Mouse (Mus musculus) v-Abl transformed pro-B cells (cell line): ENCODE measurements around the gene Myg1.
"Not testable (repeated sequence)": the region's sequence is repeated elsewhere in the genome, so short reads cannot be mapped to it uniquely, and the experiment has no call there.

Experiments
- in situ Hi-C, 2 experiments: fragments of 400-800 bp; cut with MboI; formaldehyde crosslinking; loops; one replicate each; pipeline ENCODE4 v1.15.1; 2025; ENCODE audit not compliant: unreplicated experiment in 2 of 2

The Myg1 gene

DNA sequence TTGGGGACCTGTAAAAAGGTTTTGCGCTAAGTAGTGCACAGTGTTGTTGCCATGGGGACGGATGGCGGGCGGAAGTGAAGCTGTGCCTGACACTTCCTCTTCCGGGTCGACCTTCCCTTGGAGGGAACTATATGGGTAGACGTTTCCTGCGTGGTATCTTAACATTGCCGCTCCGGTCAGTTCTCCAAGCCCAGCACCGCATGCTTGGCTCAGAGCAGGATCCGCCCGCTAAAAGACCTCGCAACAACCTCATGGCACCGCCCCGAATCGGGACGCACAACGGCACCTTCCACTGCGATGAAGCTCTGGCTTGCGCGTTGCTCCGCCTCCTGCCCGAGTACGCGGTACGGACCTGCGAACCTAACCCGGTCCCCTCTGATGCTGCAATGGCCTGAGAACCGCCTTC lies at the start of gene Myg1:
Gene Myg1, plus strand, starts transcription at position 100 of the 406 bp plus-strand sequence.
- in situ Hi-C loops = loop anchor here in 1 of 2 experiments (5.0 kb wide), 1 partner anchor 39 kb away; no protein-coding TSS in a partner anchor

- in situ Hi-C loops = loop anchor here in 1 of 2 experiments (5.0 to 10.0 kb wide), 3 partner anchors 35 to 162 kb away; partner anchors contain the start of gene Amhr2
These were observed 48.8 kb upstream of the Myg1 start for GRCm38 (mm10) chr15:102282463-102283292.

DNA sequence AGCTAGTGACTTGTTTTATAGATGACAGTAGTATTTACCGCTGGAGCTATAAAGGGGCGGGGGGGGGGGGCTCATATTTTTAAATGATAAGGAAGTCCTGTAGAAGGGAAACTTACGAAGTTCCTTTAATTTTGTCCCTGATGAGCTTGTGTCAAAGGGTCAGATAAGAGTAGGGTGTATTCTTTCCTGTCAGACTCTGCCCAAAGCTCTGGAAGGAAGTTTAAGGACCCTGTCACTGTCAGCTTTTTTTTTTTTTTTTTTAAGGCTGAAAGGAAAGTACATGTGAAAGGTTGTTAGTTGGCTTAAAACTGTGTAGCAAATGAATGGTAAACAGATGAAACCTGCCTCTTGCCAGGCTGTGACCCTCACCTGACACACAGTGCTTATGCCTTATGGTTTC lies 47.9 kb upstream of the Myg1 start:
- in situ Hi-C loops = loop anchor here in 1 of 2 experiments (5.0 to 10.0 kb wide), 3 partner anchors 34 to 161 kb away; partner anchors contain the start of gene Amhr2

- in situ Hi-C loops = loop anchor here (5.0 to 10.0 kb wide), 3 partner anchors 90 to 157 kb away; partner anchors contain the start of gene Amhr2 (in 1 of the 2)
These were observed 44.1 kb upstream of the Myg1 start for GRCm38 (mm10) chr15:102287395-102287794.

DNA sequence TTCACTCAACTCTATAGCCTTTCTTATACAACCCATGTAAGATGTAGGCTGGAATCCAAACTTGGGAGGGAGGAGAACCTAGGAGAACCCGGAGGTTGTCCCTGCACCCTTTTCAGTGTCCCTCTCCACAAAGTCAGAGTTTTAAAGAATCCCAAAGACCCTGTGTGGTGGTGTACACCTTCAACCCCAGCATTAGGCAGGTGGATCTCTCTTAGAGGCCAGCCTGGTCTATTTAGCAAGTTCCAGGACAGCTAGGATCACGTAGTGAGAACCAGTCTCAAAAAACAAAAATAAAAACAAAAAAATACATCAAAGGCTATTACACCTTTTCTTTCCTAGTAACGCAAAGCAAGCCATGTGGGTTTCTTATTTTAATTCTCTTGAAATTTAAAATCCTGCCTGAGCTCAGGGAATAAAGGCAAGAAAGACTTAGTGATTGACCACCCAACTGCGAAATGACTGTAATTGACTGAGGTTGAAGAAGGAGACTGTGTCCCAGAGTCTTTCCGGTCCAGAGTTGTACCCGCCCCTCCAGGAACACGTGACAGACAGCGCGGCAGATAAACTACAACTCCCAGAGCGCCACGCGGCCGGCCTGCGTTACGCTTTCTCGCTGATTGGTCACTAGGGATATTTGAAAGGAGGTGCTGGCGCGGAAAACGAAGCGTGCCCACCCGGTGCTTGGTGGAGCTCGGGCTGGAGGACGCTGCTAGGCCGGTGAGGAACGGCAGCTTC lies 35.7 kb upstream of the Myg1 start, which contains the start of gene Espl1:
Gene Espl1, plus strand, starts transcription at position 634 of the 735 bp plus-strand sequence.
- in situ Hi-C loops = no loop called here

DNA sequence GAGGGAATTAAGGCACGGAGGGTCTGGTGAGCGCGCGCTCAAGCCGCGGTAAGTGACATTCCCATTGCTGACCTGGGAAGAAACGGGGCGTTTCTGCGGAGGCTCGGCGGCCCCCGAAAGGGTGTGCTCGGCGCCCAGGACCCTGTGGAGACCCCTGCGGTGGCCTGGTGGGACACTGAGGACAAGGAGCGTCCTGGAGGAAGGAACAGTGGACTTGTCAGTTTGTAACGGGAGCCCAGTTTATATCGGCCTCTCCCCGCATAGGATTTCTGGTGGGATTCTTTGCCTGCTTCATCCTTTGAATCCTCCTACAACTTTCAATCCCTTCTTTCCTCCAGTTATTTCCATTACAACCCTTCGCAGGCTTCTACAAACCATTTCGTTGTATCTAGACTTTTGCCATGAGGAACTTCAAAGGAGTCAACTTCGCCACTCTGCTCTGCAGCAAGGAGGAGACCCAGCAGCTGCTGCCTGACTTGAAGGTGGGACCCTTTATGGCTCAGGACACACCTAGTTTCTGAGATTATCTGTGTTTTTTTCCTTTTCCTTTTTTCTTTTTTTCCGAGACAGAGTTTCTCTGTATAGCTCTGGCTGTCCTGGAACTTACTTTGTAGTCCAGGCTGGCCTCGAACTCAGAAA lies 35.0 kb upstream of the Myg1 start:
- in situ Hi-C loops = no loop called here

DNA sequence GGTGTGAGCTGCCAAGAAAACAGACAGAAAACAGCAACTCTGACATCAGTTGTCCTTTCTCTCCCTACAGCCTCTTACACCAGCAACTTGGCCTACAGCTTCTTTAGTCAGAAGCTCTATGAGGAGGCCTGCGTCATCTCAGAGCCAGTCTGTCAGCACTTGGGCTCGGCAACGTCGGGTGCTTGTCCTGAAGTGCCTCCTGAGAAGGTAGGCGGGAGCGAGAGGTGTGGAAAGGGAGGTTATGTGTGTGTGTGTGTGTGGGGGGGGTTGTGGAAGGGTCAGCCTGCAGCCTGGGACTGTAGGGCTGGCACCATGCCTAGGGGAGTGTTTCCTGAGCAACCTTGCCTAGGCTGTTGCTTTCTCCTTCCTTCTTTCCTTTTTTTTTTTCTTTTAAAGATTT lies 29.0 kb upstream of the Myg1 start:
- in situ Hi-C loops = no loop called here

DNA sequence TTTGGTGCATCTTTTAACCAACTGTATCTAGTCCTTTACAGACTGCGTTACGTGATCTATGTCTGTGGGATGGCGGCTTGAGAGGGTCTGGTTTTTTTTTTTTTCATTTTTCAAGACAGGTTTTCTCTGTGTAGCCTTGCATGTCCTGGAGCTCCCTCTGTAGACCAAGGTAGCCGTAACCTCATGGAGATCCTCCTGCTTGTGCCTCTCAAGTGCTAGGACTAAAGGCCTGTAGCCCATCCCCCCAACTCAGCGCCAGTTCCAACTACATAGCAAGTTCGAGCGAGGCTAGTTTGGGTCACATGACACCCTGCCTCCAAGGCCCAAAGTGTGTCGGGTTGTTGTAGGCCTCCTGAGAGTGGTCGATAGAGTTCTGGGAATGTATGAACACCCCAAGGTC lies 22.8 kb upstream of the Myg1 start:
- in situ Hi-C loops = no loop called here

DNA sequence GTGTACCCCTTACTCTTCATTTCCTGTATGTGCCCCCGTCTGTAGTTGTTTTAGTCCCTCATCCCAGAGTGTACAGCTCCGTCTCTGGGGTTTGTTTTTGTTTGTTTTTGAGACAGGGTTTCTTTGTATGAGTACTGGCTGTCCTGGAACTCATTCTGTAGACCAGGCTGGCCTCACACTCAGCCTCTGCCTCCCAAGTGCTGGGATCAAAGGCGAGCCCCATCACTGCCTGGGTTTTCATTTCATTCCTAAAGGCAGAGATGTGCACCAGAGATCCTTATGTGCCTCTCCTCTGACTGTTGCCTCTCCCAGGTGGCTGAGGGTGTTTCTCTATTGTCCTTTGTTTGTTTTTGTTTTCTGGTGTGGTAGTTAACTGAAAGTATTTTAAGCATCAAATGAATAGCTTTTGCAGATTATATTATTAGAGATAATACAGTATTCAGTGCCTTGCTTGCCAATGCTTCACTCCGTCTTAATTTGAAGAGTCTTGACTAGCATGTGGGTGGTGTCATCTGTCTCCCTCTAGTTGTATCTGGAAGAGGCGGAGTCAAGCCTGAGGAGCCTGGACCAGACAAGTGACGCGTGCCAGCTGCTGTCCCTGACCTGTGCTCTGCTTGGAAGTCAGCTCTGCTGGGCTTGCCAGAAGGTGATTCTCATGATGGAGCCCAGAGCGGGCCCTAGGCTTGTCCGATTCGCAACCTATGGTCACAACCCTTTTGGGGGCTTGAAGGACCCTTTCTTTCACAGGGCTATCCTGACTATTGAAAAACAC lies 21.2 kb upstream of the Myg1 start:
- in situ Hi-C loops = loop anchor here in 1 of 2 experiments (5.0 kb wide), 1 partner anchor 73 kb away; no protein-coding TSS in a partner anchor

DNA sequence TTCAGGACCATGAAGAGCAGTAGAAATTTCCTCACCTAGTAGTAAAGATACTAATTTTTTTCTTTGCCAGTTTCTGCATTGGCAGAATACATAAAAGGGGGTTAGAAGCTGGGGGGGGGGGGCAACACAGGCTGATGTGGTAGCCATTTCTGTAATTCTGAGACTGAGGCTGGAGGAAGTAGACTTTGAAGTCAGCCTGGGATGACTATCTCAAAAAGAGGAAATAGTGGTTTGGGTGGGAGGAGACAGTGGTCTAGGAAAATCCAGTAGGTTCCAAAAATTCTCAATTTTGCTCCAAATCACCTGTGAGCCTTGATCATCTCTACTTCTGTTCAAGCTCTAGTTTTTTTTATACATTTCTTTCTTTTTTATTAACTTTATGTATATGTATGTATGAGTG lies 20.0 kb upstream of the Myg1 start:
- in situ Hi-C loops = loop anchor here in 1 of 2 experiments (5.0 kb wide), 1 partner anchor 74 kb away; no protein-coding TSS in a partner anchor

DNA sequence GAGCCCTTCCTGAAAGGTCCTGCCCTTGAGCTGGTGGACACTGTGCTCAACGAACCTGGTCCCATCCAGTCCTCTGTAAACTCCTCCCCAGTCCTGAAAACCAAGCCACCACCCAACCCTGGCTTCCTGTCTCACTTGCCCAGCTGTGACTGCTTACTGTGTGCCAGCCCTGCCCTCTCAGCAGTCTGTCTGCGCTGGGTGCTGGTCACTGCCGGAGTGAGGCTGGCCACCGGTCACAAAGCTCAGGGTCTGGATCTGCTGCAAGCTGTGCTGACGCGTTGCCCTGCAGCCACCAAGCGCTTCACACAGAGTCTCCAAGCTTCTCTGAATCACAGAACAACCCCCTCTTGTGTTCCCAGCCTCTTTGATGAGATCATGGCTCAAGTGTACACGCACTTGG lies 16.2 kb upstream of the Myg1 start:
- in situ Hi-C loops = loop anchor here in 1 of 2 experiments (5.0 kb wide), 2 partner anchors 33 to 78 kb away; no protein-coding TSS in a partner anchor

GRCm38 (mm10) chr15:102316263-102316662 lies 15.2 kb upstream of the Myg1 start:
- in situ Hi-C loops = loop anchor here in 1 of 2 experiments (5.0 kb wide), 2 partner anchors 34 to 79 kb away; no protein-coding TSS in a partner anchor

GRCm38 (mm10) chr15:102324654-102325473 lies 6.6 kb upstream of the Myg1 start:
- in situ Hi-C loops = no loop called here

DNA sequence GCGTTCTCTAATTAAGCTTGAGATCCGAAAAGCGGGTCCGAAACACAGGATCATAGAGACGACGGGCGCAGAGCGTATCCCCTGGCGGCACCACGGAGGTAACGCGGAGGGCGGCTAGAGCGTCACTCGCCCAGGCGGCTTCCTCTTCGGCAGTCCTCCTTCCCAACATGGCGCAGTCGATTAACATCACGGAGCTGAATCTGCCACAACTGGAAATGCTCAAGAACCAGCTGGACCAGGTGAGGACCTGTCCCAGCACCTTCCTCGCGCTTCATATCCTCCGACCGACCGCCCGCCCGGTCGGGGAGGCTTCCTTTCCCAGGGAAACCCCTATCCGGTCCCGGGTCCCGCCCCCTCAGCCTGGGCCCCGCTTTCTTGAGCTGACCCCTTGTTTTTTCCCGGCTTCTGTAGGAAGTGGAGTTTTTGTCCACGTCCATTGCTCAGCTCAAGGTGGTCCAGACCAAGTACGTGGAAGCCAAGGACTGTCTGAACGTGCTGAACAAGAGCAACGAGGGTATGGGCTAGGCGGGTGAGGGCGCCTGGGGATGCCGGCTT lies 5.4 kb upstream of the Myg1 start, which contains the start of gene Pfdn5:
Gene Pfdn5, plus strand, starts transcription at position 95 of the 555 bp plus-strand sequence.
- in situ Hi-C loops = no loop called here

GRCm38 (mm10) chr15:102326892-102327291 lies 4.6 kb upstream of the Myg1 start:
- in situ Hi-C loops = no loop called here

DNA sequence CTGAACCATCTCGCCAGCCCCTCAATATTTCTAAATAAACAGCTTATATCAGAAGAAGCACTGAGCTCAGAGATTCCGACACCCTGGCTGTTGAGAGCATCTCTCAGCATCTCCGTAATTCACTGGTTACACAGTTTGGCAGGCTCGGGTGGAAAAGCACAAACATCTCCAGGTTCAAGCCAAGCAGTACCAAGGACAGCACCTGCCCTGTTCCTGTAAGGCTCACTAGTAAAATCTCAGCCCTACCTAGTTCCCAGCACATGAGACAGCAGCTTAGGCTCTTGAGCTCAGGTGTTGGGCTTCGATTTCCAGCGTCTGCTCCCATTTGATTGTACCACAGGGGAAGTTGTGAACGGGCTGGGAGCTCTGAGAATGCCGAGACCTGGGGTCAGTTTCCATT lies 3.7 kb downstream of the Myg1 start:
- in situ Hi-C loops = no loop called here

GRCm38 (mm10) chr15:102335925-102336324 lies 4.4 kb downstream of the Myg1 start:
- in situ Hi-C loops = not testable (repeated sequence)

DNA sequence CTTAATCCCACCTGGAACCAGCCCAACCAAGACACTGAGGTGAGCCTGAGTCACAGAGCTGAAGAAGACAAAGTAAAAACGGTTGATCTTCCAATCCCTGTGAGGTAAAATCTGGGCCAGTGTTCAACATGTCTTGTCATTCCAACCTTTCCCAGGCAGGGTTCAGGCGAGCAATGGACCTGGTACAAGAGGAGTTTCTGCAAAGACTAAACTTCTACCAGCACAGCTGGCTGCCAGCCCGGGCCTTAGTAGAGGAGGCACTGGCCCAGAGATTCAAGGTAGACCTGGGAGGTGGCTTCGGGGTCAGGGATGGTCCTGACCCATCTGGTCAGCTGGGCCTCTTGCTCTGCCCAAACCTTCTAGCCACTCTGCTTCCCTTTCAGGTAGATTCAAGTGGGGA lies 5.4 kb downstream of the Myg1 start:
- in situ Hi-C loops = no loop called here
